Mouse (Mus musculus) myocyte (in vitro differentiated cells): ENCODE measurements around the gene Tcerg1l.

ENCODE experiments used
- E2F4 ChIP-seq: IDR thresholded peaks from one replicate; pipeline ENCODE4 v1.6.1; 2011; ENCODE audit warnings: mild to moderate bottlenecking, control low read depth, moderate library complexity; ENCODE audit not compliant: insufficient read depth
- MAX ChIP-seq: IDR thresholded peaks from one replicate; pipeline ENCODE4 v1.6.1; 2011; ENCODE audit warnings: low read depth, mild to moderate bottlenecking, control low read depth
- MYOD1 ChIP-seq, 3 experiments: IDR thresholded peaks; one replicate each; pipeline ENCODE4 v1.6.1; 2011; ENCODE audit warnings: control low read depth in 2 of 3, low read depth in 2 of 3, mild to moderate bottlenecking in 2 of 3, moderate library complexity in 1 of 3; ENCODE audit not compliant: insufficient read length in 2 of 3, control insufficient read depth in 1 of 3
- MYOG ChIP-seq, 3 experiments: IDR thresholded peaks; one replicate each; pipeline ENCODE4 v1.6.1; 2011; ENCODE audit warnings: control low read depth in 2 of 3, low read depth in 2 of 3, mild to moderate bottlenecking in 2 of 3; ENCODE audit not compliant: insufficient read length in 2 of 3, control insufficient read depth in 1 of 3, insufficient read depth in 1 of 3
- POLR2A ChIP-seq: IDR thresholded peaks from one replicate; pipeline ENCODE4 v1.6.1; 2011; ENCODE audit warnings: low read depth, mild to moderate bottlenecking, control low read depth, moderate library complexity; ENCODE audit not compliant: insufficient read length
- POLR2AphosphoS2 ChIP-seq: IDR thresholded peaks from one replicate; pipeline ENCODE4 v1.6.1; 2011; ENCODE audit warnings: low read depth, control low read depth; ENCODE audit not compliant: insufficient read length
- TCF12 ChIP-seq: IDR thresholded peaks from one replicate; pipeline ENCODE4 v1.6.1; 2011; ENCODE audit warnings: mild to moderate bottlenecking, control low read depth; ENCODE audit not compliant: poor library complexity, insufficient read depth, severe bottlenecking
- TCF3 ChIP-seq: IDR thresholded peaks from one replicate; pipeline ENCODE4 v1.6.1; 2011; ENCODE audit warnings: low read depth, control low read depth; ENCODE audit not compliant: insufficient read length
- USF1 ChIP-seq: IDR thresholded peaks from one replicate; pipeline ENCODE4 v1.6.1; 2011; ENCODE audit warnings: low read depth, mild to moderate bottlenecking, control low read depth, moderate library complexity

DNA sequence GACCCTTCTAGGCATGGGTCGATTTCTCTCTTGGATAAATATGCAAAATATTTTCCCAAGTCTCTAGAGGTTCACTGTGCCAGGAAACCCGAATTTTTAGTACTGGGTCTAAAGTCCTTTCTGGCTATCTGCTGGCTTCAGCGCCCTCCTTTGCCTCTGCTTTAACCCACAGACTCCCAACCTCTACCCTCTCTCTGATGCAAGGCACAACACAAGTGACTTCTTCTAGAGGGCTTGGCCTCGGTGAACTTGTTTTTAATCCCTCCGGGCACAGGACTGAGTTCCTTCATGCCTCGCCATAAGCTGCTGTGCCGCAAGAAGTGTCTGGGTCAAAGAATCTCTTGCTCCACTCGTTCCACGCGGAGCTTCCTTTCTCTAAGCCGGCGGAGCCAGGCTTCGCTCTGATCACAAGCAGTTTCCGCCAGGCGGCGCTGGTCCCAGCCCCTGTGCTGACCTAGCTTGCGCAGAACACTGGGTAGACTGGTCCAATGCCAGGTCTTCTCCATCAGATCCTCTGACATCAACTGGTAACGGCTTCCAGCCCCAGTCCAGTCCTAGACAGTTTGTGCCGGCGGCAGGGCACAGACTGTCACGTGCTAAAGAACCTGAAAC, 758 bp upstream of the Tcerg1l start:
- TF ChIP-seq POLR2A: no peak
- no peak for TF ChIP-seq MAX
- no peak for TF ChIP-seq POLR2AphosphoS2
- TF ChIP-seq USF1: no peak
- no peak for TF ChIP-seq MYOD1 (IDR thresholded peaks at IDR 0.05; ENCODE audit: control insufficient read depth in 1 of 3, insufficient read length in 2 of 3, low read depth in 2 of 3)
- TF ChIP-seq TCF12: no peak
- TF ChIP-seq E2F4: no peak
- TF ChIP-seq MYOG (IDR thresholded peaks at IDR 0.05; ENCODE audit: control insufficient read depth in 1 of 3, insufficient read depth in 1 of 3, insufficient read length in 2 of 3, low read depth in 2 of 3): no peak
- TF ChIP-seq TCF3: no peak
